Mouse (Mus musculus): Measurements from ENCODE around the gene Coq10b. TPM values are rescaled to one million over a fixed set of nuclear protein-coding genes. Genes with fewer than 3 reads are reported as not detected.

Coq10b gene
- total RNA-seq, 2 experiments from 2014 or later: 33.3 to 33.7 TPM

GRCm38 (mm10) chr1:55106919-55107585, 54.5 kb downstream of the Coq10b start:
- DNase-seq: no peak

- no peak for DNase-seq
Observed at GRCm38 (mm10) chr1:55107644-55108043, 55.1 kb downstream of the Coq10b start.

- DNase-seq: no peak
Observed at GRCm38 (mm10) chr1:55108473-55108872, 55.9 kb downstream of the Coq10b start.

GRCm38 (mm10) chr1:55109066-55109766, 56.6 kb downstream of the Coq10b start:
- no peak for DNase-seq

Other genes starting within 250 kb of the Coq10b start
- 10 to 100 TPM in 1 of 2 experiments, 1 to 10 TPM in 1; 7.5 to 15.7 TPM for gene Ankrd44, start 126.4 kb upstream of the Coq10b start, total RNA-seq (2021)
- gene Sf3b1, start 25.3 kb upstream of the Coq10b start, total RNA-seq (2021): 10 to 100 TPM; 66.1 to 77.2 TPM
- 100 to 1,000 TPM; 183 to 186 TPM for gene Hspe1, start 35.4 kb downstream of the Coq10b start, total RNA-seq (2021)
- gene Hspd1, start 35.5 kb downstream of the Coq10b start, total RNA-seq (2021): 100 to 1,000 TPM; 420 TPM
- gene Mob4, start 78.5 kb downstream of the Coq10b start, total RNA-seq (2021): 10 to 100 TPM; 29.4 to 33.9 TPM
- 10 to 100 TPM; 10.8 to 11.0 TPM for gene Rftn2, start 174.0 kb downstream of the Coq10b start, total RNA-seq (2021)
- 1 to 10 TPM; 5.1 to 5.7 TPM for gene Mars2, start 184.4 kb downstream of the Coq10b start, total RNA-seq (2021)

All from heart, adult 18-20 months (tissue).